8 mouse cellular contexts compared by ENCODE assay signal in the genomic region with DNA sequence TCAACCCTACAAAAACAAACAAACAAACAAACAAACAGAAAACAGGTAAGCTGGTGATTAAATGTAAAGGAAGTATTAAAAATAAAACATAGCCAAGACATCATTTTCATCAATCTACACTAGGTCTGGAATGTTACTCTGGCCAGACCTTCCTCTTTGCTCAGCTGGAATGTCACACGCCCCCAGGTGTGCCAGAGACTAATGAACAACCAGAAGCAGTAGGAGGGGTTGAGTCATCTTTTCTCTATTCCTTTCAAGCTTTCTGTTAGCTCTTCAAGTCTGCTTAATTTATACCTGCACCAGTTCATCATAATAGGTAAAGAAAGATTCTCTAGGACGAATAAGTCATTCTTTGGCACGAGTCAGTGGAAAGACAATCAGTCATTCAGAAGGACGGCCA. TPM values are rescaled to one million over a fixed set of nuclear protein-coding genes. Genes with fewer than 3 reads are reported as not detected.
A peak's percentile ranks its signal among the peaks of the same experiment; 100 is the strongest.
DNase-seq lines count a peak whose midpoint lies in the region; ATAC-seq and TF ChIP-seq lines count a peak whose summit lies in the region.

No protein-coding gene starts in this region.

- ATAC-seq in limb, embryonic 15.5 days (ENCODE audit: insufficient number of reproducible peaks, low FRiP score, low TSS enrichment, low read depth): no peak

- peak overlapping the region; percentile 79 for H3K4me3 ChIP-seq in cerebellum, adult 2 months (replicated peaks; ENCODE audit: insufficient read depth, low read depth, low read length)
- peak overlapping the region; percentile 94 for H3K4me3 ChIP-seq in testis, adult 2 months (ENCODE audit: control insufficient read depth, low read depth, low read length)
- peak overlapping the region; percentile 96 for H3K4me3 ChIP-seq in limb, embryonic 15.5 days

- no peak for TF ChIP-seq POLR2A in cerebellum, adult 2 months (IDR thresholded peaks at IDR 0.05; ENCODE audit: borderline replicate concordance, insufficient read depth, low read length)
- no peak for TF ChIP-seq POLR2A in testis, adult 2 months (IDR thresholded peaks at IDR 0.05; ENCODE audit: control insufficient read depth, low read depth, low read length)

- H3K4me2 ChIP-seq in limb, embryonic 15.5 days: peak overlapping the region; percentile 66

- WGBS in cerebellum, adult 2 months: 23% methylated on average over 4 of the region's 4 CpGs
- WGBS in limb, embryonic 15.5 days: 23% methylated on average over 4 of the region's 4 CpGs

- DNase-seq in cerebellum, adult 2 months: no peak
- no peak for DNase-seq in cerebellum, postnatal 36 days
- DNase-seq in testis, postnatal 10 days (ENCODE audit: low spot score): no peak
- DNase-seq in yolk sac, embryonic 10.5 days (ENCODE audit: low spot score): peak; percentile 54
- no peak for DNase-seq in thymus, postnatal 25 days
- no peak for DNase-seq in ovary, postnatal 36 days (ENCODE audit: low spot score)

- H3K27ac ChIP-seq in cerebellum, adult 2 months (ENCODE audit: insufficient read depth, low read length): no peak overlapping the region
- peak overlapping the region; percentile 87 for H3K27ac ChIP-seq in testis, adult 2 months (ENCODE audit: control insufficient read depth, insufficient read depth, low read depth, low read length)
- H3K27ac ChIP-seq in limb, embryonic 15.5 days: peak overlapping the region; percentile 81

- no peaks in the 10 kb centered on the region; the same call in 1 of the 2 replicates for H3K36me3 ChIP-seq in testis, adult 2 months (ENCODE audit: control insufficient read depth, insufficient read depth, low read length)
- H3K36me3 ChIP-seq in limb, embryonic 15.5 days: peaks cover 16% of the 10 kb centered on the region

- no peaks in the 10 kb centered on the region for H3K9me3 ChIP-seq in limb, embryonic 15.5 days

- H3K9ac ChIP-seq in limb, embryonic 15.5 days: peak overlapping the region; percentile 83

- TF ChIP-seq CTCF in cerebellum, adult 2 months (IDR thresholded peaks at IDR 0.05; ENCODE audit: borderline replicate concordance, insufficient read depth, low read depth, low read length): no peak
- no peak for TF ChIP-seq CTCF in testis, adult 2 months (IDR thresholded peaks at IDR 0.05; ENCODE audit: control insufficient read depth, insufficient read depth, insufficient replicate concordance, low read depth, low read length)

- no peaks in the 10 kb centered on the region for H3K27me3 ChIP-seq in cerebellum, adult 2 months (ENCODE audit: control insufficient read depth, insufficient read depth, low read length)
- no peaks in the 10 kb centered on the region for H3K27me3 ChIP-seq in testis, adult 2 months (ENCODE audit: control insufficient read depth, insufficient read depth, low read length)
- H3K27me3 ChIP-seq in limb, embryonic 15.5 days: no peaks in the 10 kb centered on the region

- H3K4me1 ChIP-seq in cerebellum, adult 2 months (ENCODE audit: control insufficient read depth, insufficient read depth, low read length): no peaks in the 10 kb centered on the region
- H3K4me1 ChIP-seq in testis, adult 2 months (ENCODE audit: control insufficient read depth, insufficient read depth, low read length): no peaks in the 10 kb centered on the region
- H3K4me1 ChIP-seq in limb, embryonic 15.5 days: peaks cover 8% of the 10 kb centered on the region; the same call in 1 of the 2 replicates

RNA-seq across cellular contexts. Expression of a gene that starts 1.0 kb away (rescaled TPM):
- polyA plus RNA-seq in cerebellum, adult 2 months (2012; rRNA removed): 144 and 153 TPM in 2 replicates
- polyA plus RNA-seq in testis, adult 2 months (2012; rRNA removed): 37.6 and 40.7 TPM in 2 replicates
- polyA plus RNA-seq in limb, embryonic 15.5 days (2015; fragmentation: Nextera tagmentation; extraction: Ambion mirVana): 157 and 158 TPM in 2 replicates

RNA-seq across cellular contexts. Expression of a gene that starts 24.3 kb away (rescaled TPM):
- polyA plus RNA-seq in cerebellum, adult 2 months (2012; rRNA removed): 0.18 and 0.25 TPM in 2 replicates
- polyA plus RNA-seq in testis, adult 2 months (2012; rRNA removed): 0.07 and 0.46 TPM in 2 replicates
- polyA plus RNA-seq in limb, embryonic 15.5 days (2015; fragmentation: Nextera tagmentation; extraction: Ambion mirVana): 3.9 and 4.0 TPM in 2 replicates

RNA-seq across cellular contexts. Expression of a gene that starts 33.7 kb away (rescaled TPM):
- polyA plus RNA-seq in cerebellum, adult 2 months (2012; rRNA removed): 411 and 417 TPM in 2 replicates
- 68.3 and 83.1 TPM in 2 replicates for polyA plus RNA-seq in testis, adult 2 months (2012; rRNA removed)
- polyA plus RNA-seq in limb, embryonic 15.5 days (2015; fragmentation: Nextera tagmentation; extraction: Ambion mirVana): 217 and 241 TPM in 2 replicates

RNA-seq across cellular contexts. Expression of a gene that starts 33.7 kb away (rescaled TPM):
- polyA plus RNA-seq in cerebellum, adult 2 months (2012; rRNA removed): 36.9 and 41.1 TPM in 2 replicates
- polyA plus RNA-seq in testis, adult 2 months (2012; rRNA removed): 4.7 and 5.2 TPM in 2 replicates
- polyA plus RNA-seq in limb, embryonic 15.5 days (2015; fragmentation: Nextera tagmentation; extraction: Ambion mirVana): 63.9 and 67.0 TPM in 2 replicates

RNA-seq across cellular contexts. Expression of a gene that starts 47.4 kb away (rescaled TPM):
- polyA plus RNA-seq in cerebellum, adult 2 months (2012; rRNA removed): 0.43 and 0.60 TPM in 2 replicates
- 0.06 and 0.08 TPM in 2 replicates for polyA plus RNA-seq in testis, adult 2 months (2012; rRNA removed)
- polyA plus RNA-seq in limb, embryonic 15.5 days (2015; fragmentation: Nextera tagmentation; extraction: Ambion mirVana): 0.10 TPM in 1 of 2 replicates, not detected in the other
